Mouse (Mus musculus) lung, embryonic 15.5 days (tissue): ENCODE measurements at regions not wholly inside any gene's neighbourhood (a gene's known extent, or its start where the extent isn't known, plus 50 kb on each side); places are given as distances from the start of the nearest gene placed in this dataset.

Source experiments
- ATAC-seq: fragments of 200-750 bp; cut with Nextera tagmentation; 2 replicates; pipeline ENCODE4 v1.8.0; 2017; ENCODE audit warnings: moderate number of reproducible peaks, borderline replicate concordance; ENCODE audit not compliant: low FRiP score, low TSS enrichment; ENCODE audit errors: extremely low read depth
- H3K27ac ChIP-seq: fragments of 300-500 bp; sonication (generic); 2 replicates; pipeline ENCODE4 v1.5.1; 2015; ENCODE audit warnings: moderate library complexity, mild to moderate bottlenecking, inconsistent platforms
- H3K27me3 ChIP-seq: fragments of 300-500 bp; sonication (generic); 2 replicates; pipeline ENCODE4 v1.6.1; 2015; ENCODE audit warnings: inconsistent platforms
- H3K36me3 ChIP-seq: fragments of 300-500 bp; sonication (generic); 2 replicates; pipeline ENCODE4 v1.6.1; 2015; ENCODE audit warnings: inconsistent platforms
- H3K4me1 ChIP-seq: fragments of 300-500 bp; sonication (generic); 2 replicates; pipeline ENCODE4 v1.6.1; 2015; ENCODE audit warnings: inconsistent platforms
- H3K4me2 ChIP-seq: fragments of 300-500 bp; sonication (generic); 2 replicates; pipeline ENCODE4 v1.6.1; 2015; ENCODE audit warnings: inconsistent platforms, mild to moderate bottlenecking, moderate library complexity
- H3K4me3 ChIP-seq: fragments of 300-500 bp; sonication (generic); 2 replicates; pipeline ENCODE4 v1.5.1; 2015; ENCODE audit warnings: mild to moderate bottlenecking, inconsistent platforms
- H3K9ac ChIP-seq: fragments of 300-500 bp; sonication (generic); 2 replicates; pipeline ENCODE4 v1.6.1; 2015; ENCODE audit warnings: inconsistent platforms
- H3K9me3 ChIP-seq: fragments of 300-500 bp; sonication (generic); 2 replicates; pipeline ENCODE4 v1.6.1; 2016; ENCODE audit warnings: inconsistent platforms
- WGBS: fragments of 180-500 bp; shearing (Covaris S2); methylation state at CpG from one replicate; pipeline ENCODE4 v1.1.7; 2015; 5-methylcytosine and 5-hydroxymethylcytosine counted together

- Histone ChIP-seq H3K9me3 (no peaks in the 10 kb centered on the region), H3K4me1 (0 out of 2 replicates have a peak, but pooled peaks cover 3% of the 10 kb centered on the region), H3K4me2 (no peak overlapping the region), H3K27ac (no peak overlapping the region), H3K36me3 (no peaks in the 10 kb centered on the region), H3K4me3 (no peak overlapping the region), H3K9ac (no peak overlapping the region), H3K27me3 (no peaks in the 10 kb centered on the region)
- ATAC-seq = no peak
- 62% methylated on average over 2 of the region's 2 CpGs for WGBS
These were observed 97.8 kb upstream of the Arid2 start for GRCm38 (mm10) chr15:96189551-96189950.

- no peak for ATAC-seq
- Histone ChIP-seq H3K4me3 (no peak overlapping the region), H3K27me3 (no peaks in the 10 kb centered on the region)
These were observed 89.9 kb upstream of the Arid2 start for GRCm38 (mm10) chr15:96197413-96197812.

GRCm38 (mm10) chr15:96197932-96198331, 89.4 kb upstream of the Arid2 start:
- WGBS = 47% methylated on average over 5 of the region's 5 CpGs
- ATAC-seq = no peak
- no peak overlapping the region for H3K4me3 ChIP-seq
- H3K36me3 ChIP-seq = no peaks in the 10 kb centered on the region
- no peaks in the 10 kb centered on the region for H3K4me1 ChIP-seq
- no peaks in the 10 kb centered on the region for H3K9me3 ChIP-seq
- no peak overlapping the region for H3K9ac ChIP-seq
- no peaks in the 10 kb centered on the region for H3K27me3 ChIP-seq
- H3K27ac ChIP-seq = no peak overlapping the region
- no peak overlapping the region for H3K4me2 ChIP-seq

More at GRCm38 (mm10) chr15:96197413-96197812, 89.9 kb upstream of the Arid2 start:
- H3K9me3 ChIP-seq = no peaks in the 10 kb centered on the region
- 74% methylated on average over 10 of the region's 10 CpGs for WGBS
- H3K27ac ChIP-seq = no peak overlapping the region
- H3K36me3 ChIP-seq = no peaks in the 10 kb centered on the region
- no peaks in the 10 kb centered on the region for H3K4me1 ChIP-seq
- no peak overlapping the region for H3K4me2 ChIP-seq
- H3K9ac ChIP-seq = no peak overlapping the region

- Histone ChIP-seq H3K27ac (no peak overlapping the region), H3K27me3 (no peaks in the 10 kb centered on the region), H3K4me2 (no peak overlapping the region), H3K9ac (no peak overlapping the region), H3K4me1 (no peaks in the 10 kb centered on the region), H3K36me3 (no peaks in the 10 kb centered on the region), H3K4me3 (no peak overlapping the region), H3K9me3 (no peaks in the 10 kb centered on the region)
- no peak for ATAC-seq
- 51% methylated on average over 3 of the region's 3 CpGs for WGBS
These were observed 86.0 kb upstream of the Arid2 start for GRCm38 (mm10) chr15:96201273-96201672.

- no peak for ATAC-seq
- 85% methylated on average over 10 of the region's 10 CpGs for WGBS
- Histone ChIP-seq H3K9ac (no peak overlapping the region), H3K27me3 (no peaks in the 10 kb centered on the region), H3K27ac (no peak overlapping the region), H3K36me3 (no peaks in the 10 kb centered on the region), H3K4me1 (no peaks in the 10 kb centered on the region), H3K4me2 (no peak overlapping the region), H3K9me3 (no peaks in the 10 kb centered on the region), H3K4me3 (no peak overlapping the region)
These were observed 85.4 kb upstream of the Arid2 start for GRCm38 (mm10) chr15:96201701-96202460.

- no peak for ATAC-seq
- no peak overlapping the region for H3K4me3 ChIP-seq
- H3K27me3 ChIP-seq = no peaks in the 10 kb centered on the region
- H3K27ac ChIP-seq = no peak overlapping the region
- no peak overlapping the region for H3K4me2 ChIP-seq
- no peaks in the 10 kb centered on the region for H3K9me3 ChIP-seq
- WGBS = 93% methylated on average over 5 of the region's 5 CpGs
- H3K9ac ChIP-seq = no peak overlapping the region
- H3K4me1 ChIP-seq = no peaks in the 10 kb centered on the region
- H3K36me3 ChIP-seq = no peaks in the 10 kb centered on the region
These were observed 83.1 kb upstream of the Arid2 start for GRCm38 (mm10) chr15:96204187-96204586.

GRCm38 (mm10) chr15:96204623-96205022, 82.7 kb upstream of the Arid2 start:
- Histone ChIP-seq H3K36me3 (no peaks in the 10 kb centered on the region), H3K4me2 (no peak overlapping the region), H3K4me3 (no peak overlapping the region), H3K4me1 (no peaks in the 10 kb centered on the region), H3K27me3 (no peaks in the 10 kb centered on the region), H3K9me3 (no peaks in the 10 kb centered on the region), H3K9ac (no peak overlapping the region), H3K27ac (no peak overlapping the region)
- 72% methylated on average over 5 of the region's 5 CpGs for WGBS
- no peak for ATAC-seq

GRCm38 (mm10) chr15:96210721-96211400, 76.5 kb upstream of the Arid2 start:
- Histone ChIP-seq H3K36me3 (no peaks in the 10 kb centered on the region), H3K27me3 (no peaks in the 10 kb centered on the region), H3K9ac (no peak overlapping the region), H3K4me3 (no peak overlapping the region), H3K4me2 (no peak overlapping the region), H3K9me3 (no peaks in the 10 kb centered on the region), H3K27ac (no peak overlapping the region), H3K4me1 (no peaks in the 10 kb centered on the region)
- no peak for ATAC-seq
- WGBS = 82% methylated on average over 11 of the region's 11 CpGs

GRCm38 (mm10) chr15:96213541-96214312, 73.6 kb upstream of the Arid2 start:
- H3K36me3 ChIP-seq = no peaks in the 10 kb centered on the region

GRCm38 (mm10) chr15:96217896-96218295, 69.4 kb upstream of the Arid2 start:
- no peak overlapping the region for H3K9ac ChIP-seq
- ATAC-seq = no peak
- WGBS = 91% methylated on average over 15 of the region's 15 CpGs

More at GRCm38 (mm10) chr15:96213541-96214312, 73.6 kb upstream of the Arid2 start:
- Histone ChIP-seq H3K9me3 (no peaks in the 10 kb centered on the region), H3K4me2 (no peak overlapping the region), H3K4me3 (no peak overlapping the region), H3K9ac (no peak overlapping the region), H3K27ac (no peak overlapping the region), H3K27me3 (no peaks in the 10 kb centered on the region), H3K4me1 (no peaks in the 10 kb centered on the region)
- no peak for ATAC-seq
- 84% methylated on average over 24 of the region's 24 CpGs for WGBS

GRCm38 (mm10) chr15:96219746-96220145, 67.6 kb upstream of the Arid2 start:
- no peak overlapping the region for H3K9ac ChIP-seq
- no peaks in the 10 kb centered on the region for H3K4me1 ChIP-seq
- H3K4me3 ChIP-seq = no peak overlapping the region
- H3K36me3 ChIP-seq = no peaks in the 10 kb centered on the region
- no peak overlapping the region for H3K4me2 ChIP-seq
- WGBS = 80% methylated on average over 7 of the region's 7 CpGs
- no peaks in the 10 kb centered on the region for H3K9me3 ChIP-seq
- H3K27me3 ChIP-seq = no peaks in the 10 kb centered on the region
- no peak for ATAC-seq
- H3K27ac ChIP-seq = no peak overlapping the region

More at GRCm38 (mm10) chr15:96217896-96218295, 69.4 kb upstream of the Arid2 start:
- no peaks in the 10 kb centered on the region for H3K36me3 ChIP-seq
- no peak overlapping the region for H3K27ac ChIP-seq
- H3K9me3 ChIP-seq = no peaks in the 10 kb centered on the region
- no peaks in the 10 kb centered on the region for H3K27me3 ChIP-seq
- no peaks in the 10 kb centered on the region for H3K4me1 ChIP-seq
- H3K4me3 ChIP-seq = no peak overlapping the region
- no peak overlapping the region for H3K4me2 ChIP-seq

GRCm38 (mm10) chr15:96231969-96232368, 55.3 kb upstream of the Arid2 start:
- 52% methylated on average over 3 of the region's 3 CpGs for WGBS
- Histone ChIP-seq H3K27me3 (no peaks in the 10 kb centered on the region), H3K4me1 (no peaks in the 10 kb centered on the region)

More at GRCm38 (mm10) chr15:96231969-96232368, 55.3 kb upstream of the Arid2 start:
- Histone ChIP-seq H3K9me3 (no peaks in the 10 kb centered on the region), H3K4me3 (no peak overlapping the region), H3K9ac (no peak overlapping the region), H3K27ac (no peak overlapping the region), H3K36me3 (no peaks in the 10 kb centered on the region), H3K4me2 (no peak overlapping the region)
- no peak for ATAC-seq
